Mouse (Mus musculus) bone marrow macrophage, adult 2 months (primary cell): Measurements from ENCODE around the gene Asic2. TPM values are rescaled to one million over a fixed set of nuclear protein-coding genes. Genes with fewer than 3 reads are reported as not detected.

Source experiments
- H3K27ac ChIP-seq: 2 replicates; pipeline ENCODE4 v1.5.1; 2012; ENCODE audit warnings: low read depth, low read length; ENCODE audit not compliant: insufficient read depth
- H3K4me1 ChIP-seq: 2 replicates; pipeline ENCODE4 v1.6.1; 2012; ENCODE audit warnings: low read length; ENCODE audit not compliant: control insufficient read depth, insufficient read depth
- H3K4me3 ChIP-seq: 2 replicates; pipeline ENCODE4 v1.5.1; 2012; ENCODE audit warnings: mild to moderate bottlenecking, low read length, moderate library complexity; ENCODE audit not compliant: insufficient read depth
- CTCF ChIP-seq: IDR thresholded peaks from 2 replicates; pipeline ENCODE4 v1.5.1; 2012; ENCODE audit warnings: low read depth, mild to moderate bottlenecking, low read length, moderate library complexity
- POLR2A ChIP-seq: IDR thresholded peaks from 2 replicates; pipeline ENCODE4 v1.6.1; 2012; ENCODE audit warnings: mild to moderate bottlenecking, low read depth, low read length, borderline replicate concordance
- polyA plus RNA-seq: library from polyadenylated mRNA; stranded (reverse); fragments of >200 nt; gene quantifications from 2 replicates; pipeline ENCODE4 v1.2.4, GENCODE M21; 2012; ENCODE audit not compliant: missing spikeins, insufficient read depth, insufficient read length

The Asic2 gene
- polyA plus RNA-seq, 1 experiment = not detected

DNA sequence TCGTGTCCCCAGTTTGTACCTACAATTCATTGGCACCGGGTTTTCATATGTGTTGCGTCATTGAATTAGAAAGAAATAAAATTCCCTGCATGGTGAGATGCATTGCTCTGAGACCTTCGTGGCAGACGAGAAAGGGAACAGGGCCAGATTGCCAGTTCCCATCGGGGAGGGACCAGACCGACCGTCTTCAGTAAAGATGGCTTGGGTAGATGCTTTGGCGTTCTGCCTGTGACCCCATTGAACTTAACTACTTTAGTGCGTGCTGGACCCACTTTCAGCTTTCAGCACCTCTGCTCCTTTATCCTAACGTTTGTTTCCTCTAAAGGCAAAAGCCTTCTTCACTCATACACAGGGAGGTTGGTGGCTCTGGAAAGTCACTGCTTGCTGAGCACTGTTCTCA, 902.9 kb downstream of the Asic2 start:
- Histone ChIP-seq H3K27ac (no peak overlapping the region), H3K4me3 (no peak overlapping the region), H3K4me1 (no peaks in the 10 kb centered on the region)
- TF ChIP-seq POLR2A (no peak), CTCF (no peak)

DNA sequence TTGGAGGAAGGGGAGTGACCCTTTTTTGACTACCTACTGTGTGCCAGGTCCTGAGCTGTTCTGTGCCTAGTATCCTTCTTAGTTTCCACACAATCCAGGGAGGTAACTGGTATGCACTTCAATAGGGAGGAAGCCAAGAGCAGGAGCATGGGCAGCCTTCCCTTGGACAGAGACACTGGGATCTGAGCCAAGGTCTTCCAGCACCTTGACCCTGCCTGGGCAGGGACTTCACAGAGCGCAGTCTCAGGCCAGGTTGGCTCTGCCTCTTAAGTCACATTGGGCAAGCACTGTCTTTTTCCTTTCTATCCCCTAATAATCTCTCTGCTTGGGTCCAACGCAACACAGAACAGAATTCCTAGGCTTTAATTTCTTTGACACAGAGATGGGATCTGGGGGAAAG, 904.3 kb downstream of the Asic2 start:
- TF ChIP-seq POLR2A (no peak), CTCF (no peak)
- Histone ChIP-seq H3K4me3 (no peak overlapping the region), H3K4me1 (no peaks in the 10 kb centered on the region), H3K27ac (no peak overlapping the region)

GRCm38 (mm10) chr11:81060077-81060476, 908.2 kb downstream of the Asic2 start:
- H3K4me1 ChIP-seq = no peaks in the 10 kb centered on the region
- no peak for TF ChIP-seq CTCF
- no peak for TF ChIP-seq POLR2A

DNA sequence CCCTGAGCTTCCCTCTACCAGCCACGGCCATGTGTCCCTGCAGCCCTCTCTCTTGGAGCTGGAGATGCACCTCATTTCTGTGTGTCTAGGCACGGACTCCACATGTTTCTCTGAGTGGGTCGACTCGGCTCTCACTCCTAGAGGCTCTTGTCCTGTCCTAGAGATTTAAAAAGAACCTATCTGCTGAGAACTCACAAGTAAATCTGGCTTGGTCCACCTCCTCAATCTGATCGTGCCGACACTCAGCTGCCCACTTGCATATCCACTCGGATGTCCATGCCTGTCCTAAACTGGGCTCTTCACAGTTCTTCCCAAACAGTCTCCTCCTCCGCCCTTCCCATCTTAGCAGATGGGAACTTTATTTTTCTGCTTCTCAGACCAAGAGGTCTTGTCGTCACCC, 908.7 kb downstream of the Asic2 start:
- Histone ChIP-seq H3K4me1 (no peaks in the 10 kb centered on the region), H3K27ac (no peak overlapping the region), H3K4me3 (no peak overlapping the region)
- TF ChIP-seq CTCF (no peak), POLR2A (no peak)

More at GRCm38 (mm10) chr11:81060077-81060476, 908.2 kb downstream of the Asic2 start:
- Histone ChIP-seq H3K4me3 (no peak overlapping the region), H3K27ac (no peak overlapping the region)

DNA sequence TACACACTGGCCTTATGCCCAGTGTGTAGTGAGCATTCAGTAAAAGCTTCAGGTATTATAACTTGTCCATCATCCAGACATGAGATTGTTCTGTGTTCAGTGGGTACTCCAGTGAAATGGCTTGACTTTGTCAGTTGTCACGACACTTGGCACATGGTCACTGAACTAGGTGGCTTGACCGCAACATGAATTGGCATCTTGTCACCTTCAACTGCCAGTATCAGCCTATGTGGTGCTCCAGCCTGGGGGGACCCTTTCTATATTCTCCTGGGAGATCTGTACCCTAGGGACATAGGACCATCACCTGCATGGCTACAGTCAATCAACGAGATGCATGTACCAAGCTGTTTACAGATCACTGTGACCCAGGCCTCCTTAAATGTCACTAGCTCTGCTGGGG, 910.8 kb downstream of the Asic2 start:
- Histone ChIP-seq H3K4me3 (no peak overlapping the region), H3K27ac (no peak overlapping the region), H3K4me1 (no peaks in the 10 kb centered on the region)
- TF ChIP-seq CTCF = no peak
- TF ChIP-seq POLR2A = no peak

- no peak overlapping the region for H3K4me3 ChIP-seq
- H3K27ac ChIP-seq = no peak overlapping the region
- TF ChIP-seq CTCF = no peak
- TF ChIP-seq POLR2A = no peak
- no peaks in the 10 kb centered on the region for H3K4me1 ChIP-seq
Measured at GRCm38 (mm10) chr11:81056776-81057175, 911.5 kb downstream of the Asic2 start.

DNA sequence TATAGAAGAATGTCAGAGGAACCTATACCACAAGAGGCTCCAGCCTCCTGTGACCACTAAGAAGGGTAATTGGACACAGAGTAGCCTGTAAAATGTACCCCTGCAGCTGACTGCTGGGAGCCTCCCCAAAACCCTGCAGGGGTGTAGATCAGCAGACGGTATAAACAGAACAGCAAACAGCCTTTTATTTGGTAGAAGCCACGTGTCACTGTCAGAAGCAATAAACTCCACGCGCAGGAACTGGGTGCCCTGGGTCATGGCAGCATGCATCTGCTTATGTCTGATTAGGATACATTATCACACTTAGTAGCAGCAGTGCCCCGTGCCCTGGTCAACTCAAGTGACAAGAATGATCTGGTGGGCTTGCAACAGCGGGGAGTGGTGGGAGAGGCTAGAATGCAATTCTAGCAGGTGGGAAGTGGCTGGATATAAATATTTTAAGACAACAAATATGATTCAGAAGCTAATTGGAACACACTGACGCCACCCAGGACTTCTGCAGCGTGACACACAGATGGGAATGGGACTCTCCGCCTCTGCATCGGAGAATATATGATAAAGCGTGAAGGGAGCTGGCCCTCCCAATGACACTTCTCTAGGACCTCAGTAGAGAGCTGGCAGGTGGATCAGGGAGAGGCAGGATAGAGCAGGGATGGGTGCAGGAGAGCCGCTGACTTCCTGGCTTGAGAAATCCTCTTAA, 912.7 kb downstream of the Asic2 start:
- H3K4me3 ChIP-seq = no peak overlapping the region
- TF ChIP-seq CTCF (no peak), POLR2A (no peak)
- no peak overlapping the region for H3K27ac ChIP-seq
- H3K4me1 ChIP-seq = no peaks in the 10 kb centered on the region

GRCm38 (mm10) chr11:81053826-81054225, 914.4 kb downstream of the Asic2 start:
- Histone ChIP-seq H3K4me1 (no peaks in the 10 kb centered on the region), H3K4me3 (no peak overlapping the region), H3K27ac (no peak overlapping the region)
- no peak for TF ChIP-seq CTCF
- no peak for TF ChIP-seq POLR2A

DNA sequence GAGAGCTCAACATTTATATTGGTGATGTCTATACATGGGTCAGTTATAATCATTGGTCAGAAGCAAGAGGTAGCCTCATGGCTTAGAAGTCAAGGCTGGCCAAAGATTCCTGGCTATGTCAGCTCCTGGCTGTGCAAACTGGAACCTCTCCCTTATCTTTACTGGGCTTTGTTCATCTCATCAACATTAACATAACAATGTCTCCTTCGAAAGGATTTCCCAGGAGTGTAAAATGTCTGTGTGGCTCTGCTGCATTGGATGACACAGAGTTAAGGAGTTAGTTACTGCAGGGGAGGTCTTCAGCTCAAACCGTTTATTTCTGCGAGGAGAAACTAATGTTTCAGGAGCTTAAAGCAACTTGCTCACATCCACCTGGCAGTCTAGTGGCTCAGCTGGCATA, 926.6 kb downstream of the Asic2 start:
- H3K4me3 ChIP-seq = no peak overlapping the region
- TF ChIP-seq CTCF = no peak
- no peak for TF ChIP-seq POLR2A
- no peaks in the 10 kb centered on the region for H3K4me1 ChIP-seq

DNA sequence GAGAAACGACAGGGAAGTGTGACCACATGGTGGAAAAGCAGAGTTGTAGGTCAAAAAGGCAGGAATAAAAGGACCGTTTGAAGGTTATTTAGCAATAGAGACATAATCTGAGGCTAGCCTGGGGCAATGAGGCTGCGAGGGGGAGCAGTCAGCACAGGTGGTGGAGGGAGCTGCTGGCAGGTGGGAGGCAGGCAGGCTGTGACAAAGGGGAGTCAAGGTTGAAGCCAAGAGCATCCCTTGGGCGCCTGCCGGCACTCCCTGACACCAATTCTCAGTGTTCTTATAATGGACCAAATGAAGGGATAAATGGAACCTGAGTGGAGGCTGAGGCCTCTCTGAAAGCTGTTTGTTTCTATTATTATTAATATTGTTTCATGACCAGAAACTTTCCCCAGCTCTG, 928.3 kb downstream of the Asic2 start:
- TF ChIP-seq POLR2A = no peak
- no peak for TF ChIP-seq CTCF
- no peak overlapping the region for H3K4me3 ChIP-seq
- no peaks in the 10 kb centered on the region for H3K4me1 ChIP-seq
- no peak overlapping the region for H3K27ac ChIP-seq

More for the DNA sequence above, 926.6 kb downstream of the Asic2 start:
- H3K27ac ChIP-seq = no peak overlapping the region
